Mouse (Mus musculus) cerebellum, adult 18-20 months (tissue): ENCODE measurements around the gene Cass4.
A peak's percentile ranks its signal among the peaks of the same experiment; 100 is the strongest.

Source experiments
- DNase-seq, 2 experiments: peaks; one replicate each; pipeline ENCODE4 v3.0.0; 2021

The Cass4 gene

GRCm38 (mm10) chr2:172390341-172390740 is 3.3 kb upstream of the Cass4 start:
- no peak for DNase-seq

GRCm38 (mm10) chr2:172392041-172392521 is 1.5 kb upstream of the Cass4 start:
- DNase-seq, result no peak

- DNase-seq, result no peak
These were observed 428 bp downstream of the Cass4 start for GRCm38 (mm10) chr2:172394052-172394392.

GRCm38 (mm10) chr2:172394671-172395070 is 1.1 kb downstream of the Cass4 start:
- DNase-seq, result no peak

GRCm38 (mm10) chr2:172395961-172396360 is 2.4 kb downstream of the Cass4 start:
- DNase-seq, result no peak

- DNase-seq, result no peak
These were observed 6.3 kb downstream of the Cass4 start for GRCm38 (mm10) chr2:172399901-172400300.

- no peak for DNase-seq
These were observed 7.7 kb downstream of the Cass4 start for GRCm38 (mm10) chr2:172401116-172401825.

- no peak for DNase-seq
These were observed 10.6 kb downstream of the Cass4 start for GRCm38 (mm10) chr2:172404239-172404638.

- no peak for DNase-seq
These were observed 11.4 kb downstream of the Cass4 start for GRCm38 (mm10) chr2:172405011-172405410.

- no peak for DNase-seq
These were observed 12.6 kb downstream of the Cass4 start for GRCm38 (mm10) chr2:172406173-172406572.

- DNase-seq, result no peak
These were observed 13.9 kb downstream of the Cass4 start for GRCm38 (mm10) chr2:172407499-172407898.

- no peak for DNase-seq
These were observed 17.1 kb downstream of the Cass4 start for GRCm38 (mm10) chr2:172410686-172411085.

GRCm38 (mm10) chr2:172411091-172411490 is 17.5 kb downstream of the Cass4 start:
- DNase-seq, result no peak

GRCm38 (mm10) chr2:172412454-172412853 is 18.9 kb downstream of the Cass4 start:
- DNase-seq, result no peak

GRCm38 (mm10) chr2:172413273-172413672 is 19.7 kb downstream of the Cass4 start:
- DNase-seq, result no peak

GRCm38 (mm10) chr2:172413894-172414293 is 20.3 kb downstream of the Cass4 start:
- DNase-seq, result no peak

- no peak for DNase-seq
These were observed 22.6 kb downstream of the Cass4 start for GRCm38 (mm10) chr2:172416218-172416617.

- DNase-seq, result no peak
These were observed 23.3 kb downstream of the Cass4 start for GRCm38 (mm10) chr2:172416876-172417275.

- no peak for DNase-seq
These were observed 24.6 kb downstream of the Cass4 start for GRCm38 (mm10) chr2:172418208-172418607.

GRCm38 (mm10) chr2:172430609-172431008 is 37.0 kb downstream of the Cass4 start:
- no peak for DNase-seq

- no peak for DNase-seq
These were observed 40.2 kb downstream of the Cass4 start for GRCm38 (mm10) chr2:172433746-172434145.

- DNase-seq, result no peak
These were observed 43.9 kb downstream of the Cass4 start for GRCm38 (mm10) chr2:172437371-172437952.

- peak; percentile 99 to 100 for DNase-seq
These were observed 46.4 kb downstream of the Cass4 start, which contains the start of gene Rtf2 for GRCm38 (mm10) chr2:172439843-172440639. Gene Rtf2, plus strand, starts transcription at chr2:172440556.

GRCm38 (mm10) chr2:172440640-172441005 is 47.0 kb downstream of the Cass4 start:
- DNase-seq, result no peak
